Mouse (Mus musculus) liver, adult 2 months (tissue): ENCODE measurements at regions not wholly inside any gene's neighbourhood (a gene's known extent, or its start where the extent isn't known, plus 50 kb on each side); places are given as distances from the start of the nearest gene placed in this dataset.

Source experiments
- DNase-seq: peaks from one replicate; pipeline ENCODE4 v3.0.0-alpha.2; 2011; ENCODE audit warnings: low read depth, low spot score; ENCODE audit errors: extremely low read depth
- H3K27ac ChIP-seq: fragments of 200-500 bp; replicated peaks from 2 replicates; pipeline ENCODE4 v1.5.1; 2012; ENCODE audit warnings: low read depth, mild to moderate bottlenecking, control low read depth, inconsistent platforms, low read length; ENCODE audit not compliant: insufficient read depth
- H3K27me3 ChIP-seq: fragments of 200-500 bp; 2 replicates; pipeline ENCODE4 v1.6.1; 2012; ENCODE audit warnings: mild to moderate bottlenecking, moderate library complexity, low read length, inconsistent platforms; ENCODE audit not compliant: control insufficient read depth, insufficient read depth
- H3K36me3 ChIP-seq: fragments of 200-500 bp; 2 replicates; pipeline ENCODE4 v1.6.1; 2012; ENCODE audit warnings: low read length, inconsistent platforms; ENCODE audit not compliant: control insufficient read depth, insufficient read depth
- H3K4me1 ChIP-seq: fragments of 200-500 bp; 2 replicates; pipeline ENCODE4 v1.6.1; 2011; ENCODE audit warnings: low read length; ENCODE audit not compliant: control insufficient read depth, insufficient read depth
- H3K4me3 ChIP-seq: fragments of 200-500 bp; 2 replicates; pipeline ENCODE4 v1.5.1; 2011; ENCODE audit warnings: low read depth, mild to moderate bottlenecking, control low read depth, low read length, moderate library complexity; ENCODE audit not compliant: insufficient read depth
- H3K79me2 ChIP-seq: fragments of 200-500 bp; 2 replicates; pipeline ENCODE4 v1.6.1; 2012; ENCODE audit warnings: inconsistent platforms, mild to moderate bottlenecking, low read length, moderate library complexity; ENCODE audit not compliant: control insufficient read depth, insufficient read depth
- H3K9ac ChIP-seq: fragments of 200-500 bp; 2 replicates; pipeline ENCODE4 v1.6.1; 2012; ENCODE audit warnings: low read depth, mild to moderate bottlenecking, control low read depth, inconsistent platforms, low read length
- CTCF ChIP-seq: fragments of 200-500 bp; IDR thresholded peaks from 2 replicates; pipeline ENCODE4 v1.5.1; 2011; ENCODE audit warnings: low read depth, low read length, control low read depth
- POLR2A ChIP-seq: fragments of 200-500 bp; IDR thresholded peaks from 2 replicates; pipeline ENCODE4 v1.6.1; 2011; ENCODE audit warnings: low read length, control low read depth; ENCODE audit not compliant: insufficient read depth; ENCODE audit errors: extremely low read depth
- WGBS: fragments of 180-500 bp; shearing (Covaris S2); methylation state at CpG from one replicate; pipeline ENCODE4 v1.1.7; 2018; 5-methylcytosine and 5-hydroxymethylcytosine counted together

DNA sequence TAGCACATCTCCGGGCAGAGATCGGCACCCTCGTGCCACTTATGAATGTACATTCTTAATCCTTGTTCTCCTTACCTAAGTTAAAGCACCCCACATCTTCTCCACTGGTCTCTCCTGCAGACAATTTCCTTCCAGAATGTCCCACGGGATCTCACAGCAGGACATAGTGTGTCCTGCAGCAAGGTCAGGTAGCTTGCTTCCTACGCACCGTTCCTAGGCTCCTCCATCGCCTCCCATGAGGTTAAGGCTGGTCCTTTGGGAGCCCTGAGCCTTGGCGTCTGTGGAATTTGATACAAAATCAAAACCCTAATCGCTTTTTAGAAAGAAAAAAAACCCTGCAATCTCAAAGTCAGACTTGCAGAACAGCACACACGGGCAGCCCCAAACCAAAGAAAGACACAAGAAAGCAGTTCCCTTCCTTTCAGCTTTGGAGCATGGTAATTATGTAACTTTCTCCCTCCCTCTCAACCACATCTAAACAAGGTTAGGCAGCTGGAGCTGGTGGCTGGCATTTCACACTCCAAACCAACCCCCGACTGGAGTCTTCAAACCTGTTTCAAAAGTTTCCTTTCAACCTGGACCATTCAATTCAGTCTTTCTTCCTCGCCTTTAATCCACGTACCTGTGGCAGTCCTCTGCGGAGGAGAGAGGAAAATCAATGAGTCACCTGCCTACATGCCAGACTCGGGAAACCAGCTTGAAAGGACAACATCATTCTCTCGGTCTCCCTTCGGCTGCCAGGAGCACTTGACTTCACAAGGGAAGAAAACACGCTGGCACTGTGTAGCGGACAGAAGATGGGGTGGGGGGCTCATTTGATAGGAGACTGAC, 67.4 kb downstream of the E030025P04Rik start:
- Histone ChIP-seq H3K9ac (no peak overlapping the region), H3K27me3 (peaks cover 3% of the 10 kb centered on the region; the same call in 1 of the 2 replicates), H3K4me3 (no peak overlapping the region), H3K36me3 (no peaks in the 10 kb centered on the region), H3K27ac (no peak overlapping the region), H3K79me2 (no peaks in the 10 kb centered on the region), H3K4me1 (no peaks in the 10 kb centered on the region)
- TF ChIP-seq POLR2A: no peak
- no peak for DNase-seq
- WGBS: 60% methylated on average over 19 of the region's 19 CpGs

DNA sequence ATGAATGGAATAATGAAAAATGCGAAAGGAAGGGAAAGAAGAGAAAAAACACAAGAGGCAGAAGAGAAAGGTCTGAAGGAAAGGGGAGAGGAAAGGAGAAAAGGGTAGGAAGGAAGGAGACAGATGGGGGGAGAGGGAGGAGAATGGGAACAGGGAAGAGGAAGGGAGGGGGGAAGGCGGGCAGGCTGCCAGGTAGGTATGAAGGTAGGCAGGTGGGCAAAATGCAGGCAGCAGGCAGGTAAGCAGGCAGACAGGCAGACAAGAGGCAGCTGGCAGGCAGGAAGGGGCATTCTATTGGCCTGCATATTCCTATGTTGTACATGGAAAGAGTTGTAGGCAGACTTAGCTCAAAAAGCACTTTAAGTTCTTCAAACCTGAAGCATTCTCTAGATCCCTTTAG, 72.8 kb downstream of the E030025P04Rik start:
- H3K79me2 ChIP-seq: no peaks in the 10 kb centered on the region
- H3K9ac ChIP-seq: no peak overlapping the region
- WGBS: 60% methylated on average over 2 of the region's 2 CpGs
- H3K27ac ChIP-seq: no peak overlapping the region
- no peak overlapping the region for H3K4me3 ChIP-seq
- TF ChIP-seq CTCF (no peak), POLR2A (no peak)
- no peaks in the 10 kb centered on the region for H3K36me3 ChIP-seq
- peaks cover 9% of the 10 kb centered on the region for H3K27me3 ChIP-seq
- DNase-seq: no peak
- no peaks in the 10 kb centered on the region for H3K4me1 ChIP-seq

DNA sequence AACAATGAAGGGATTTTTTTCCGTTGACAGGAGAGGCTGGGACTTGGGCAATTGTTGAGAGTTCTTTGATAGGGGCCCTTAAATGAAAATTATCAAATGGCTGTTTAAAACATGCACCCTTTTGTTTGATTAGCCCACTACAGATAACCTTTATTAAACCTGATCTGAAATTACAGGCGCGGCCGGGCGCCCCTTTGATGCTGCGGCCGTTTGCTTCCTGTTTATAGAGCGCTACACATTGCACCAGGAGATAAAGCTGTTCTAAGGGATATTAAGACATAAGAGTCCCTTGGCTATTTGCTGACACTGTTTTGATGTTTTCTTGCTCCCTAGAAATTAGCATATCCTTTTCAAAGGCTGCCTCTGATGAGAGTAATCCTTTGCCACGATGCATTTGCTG, 73.8 kb downstream of the E030025P04Rik start:
- Histone ChIP-seq H3K4me3 (no peak overlapping the region), H3K27ac (no peak overlapping the region), H3K9ac (no peak overlapping the region), H3K27me3 (peaks cover 8% of the 10 kb centered on the region), H3K79me2 (no peaks in the 10 kb centered on the region), H3K36me3 (no peaks in the 10 kb centered on the region), H3K4me1 (no peaks in the 10 kb centered on the region)
- no peak for DNase-seq
- TF ChIP-seq POLR2A (no peak), CTCF (no peak)
- WGBS: 60% methylated on average over 9 of the region's 9 CpGs

DNA sequence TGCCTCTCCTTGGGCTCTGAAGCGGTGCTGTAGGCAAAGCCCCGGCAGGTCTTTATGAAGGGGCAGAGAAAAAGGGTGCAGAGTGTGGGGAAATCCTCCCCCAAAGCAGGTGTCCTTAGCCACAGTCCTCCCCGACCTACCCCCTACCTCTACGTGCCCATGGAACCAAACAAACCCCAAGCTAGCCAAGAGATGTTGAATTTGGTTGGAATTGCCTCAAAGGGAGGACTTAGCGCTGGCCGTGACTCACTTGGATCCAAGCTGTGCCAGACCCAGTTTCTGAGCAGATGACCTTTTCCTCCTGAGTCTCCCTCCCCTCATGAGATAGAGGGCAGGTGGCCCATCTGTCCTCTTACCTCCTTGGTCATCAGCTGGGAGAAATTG, 74.9 kb downstream of the E030025P04Rik start:
- H3K27ac ChIP-seq: no peak overlapping the region
- WGBS: 71% methylated on average over 6 of the region's 6 CpGs
- peaks cover 6% of the 10 kb centered on the region for H3K27me3 ChIP-seq
- H3K4me3 ChIP-seq: no peak overlapping the region
- no peaks in the 10 kb centered on the region for H3K36me3 ChIP-seq
- H3K9ac ChIP-seq: no peak overlapping the region
- H3K4me1 ChIP-seq: no peaks in the 10 kb centered on the region
- no peak for TF ChIP-seq POLR2A
- no peak for TF ChIP-seq CTCF
- no peak for DNase-seq
- no peaks in the 10 kb centered on the region for H3K79me2 ChIP-seq

DNA sequence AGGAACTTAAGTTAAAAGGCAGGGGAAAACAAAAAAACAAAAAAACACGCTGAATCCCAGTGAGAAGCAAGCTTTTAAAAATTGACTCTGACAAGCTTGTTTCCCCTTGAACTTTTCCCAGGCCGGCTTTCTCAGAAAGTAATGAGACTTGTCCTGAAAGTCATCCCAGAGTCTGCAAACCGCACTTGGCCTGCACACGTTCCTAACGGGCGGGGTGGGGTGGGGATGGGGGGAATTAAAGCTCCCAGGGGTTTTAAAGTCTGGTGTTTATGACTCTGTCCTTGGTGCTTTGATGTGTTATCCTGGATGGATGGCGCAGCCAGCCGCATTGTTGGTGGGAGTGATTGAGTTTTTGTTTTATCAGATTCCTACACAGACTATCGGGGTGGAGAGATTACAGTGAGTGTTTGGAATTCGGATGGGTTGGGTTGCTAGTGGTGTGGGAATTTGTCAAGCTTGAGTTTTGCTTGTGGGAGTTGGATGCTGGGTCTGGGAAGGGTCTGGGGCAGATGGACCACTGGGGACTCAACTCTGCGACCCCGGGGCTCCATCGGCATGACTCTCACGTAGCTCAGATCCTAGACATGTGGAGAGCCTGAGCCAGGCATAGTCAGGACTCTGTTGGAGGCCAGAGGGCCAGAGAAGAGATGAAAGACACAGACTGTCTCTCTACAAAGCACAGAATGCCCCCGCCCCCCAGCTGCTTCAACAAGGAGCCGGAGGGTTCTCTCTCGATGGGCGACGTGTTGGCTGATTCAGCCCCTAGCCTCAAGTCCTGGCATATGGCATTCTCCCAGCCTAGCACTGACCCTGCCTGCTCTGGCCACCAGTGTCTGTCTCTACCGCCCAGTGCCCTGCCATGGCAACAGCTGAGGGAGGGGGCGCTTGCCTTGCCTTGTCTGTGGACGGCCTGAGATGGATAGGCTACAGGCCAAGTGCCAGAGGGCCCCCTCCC, 75.5 kb downstream of the E030025P04Rik start:
- H3K4me3 ChIP-seq: no peak overlapping the region
- DNase-seq: no peak
- peaks cover 6% of the 10 kb centered on the region for H3K27me3 ChIP-seq
- WGBS: 66% methylated on average over 22 of the region's 22 CpGs
- no peak overlapping the region for H3K9ac ChIP-seq
- H3K27ac ChIP-seq: no peak overlapping the region
- H3K79me2 ChIP-seq: no peaks in the 10 kb centered on the region
- no peaks in the 10 kb centered on the region for H3K4me1 ChIP-seq
- TF ChIP-seq CTCF: no peak
- no peak for TF ChIP-seq POLR2A
- no peaks in the 10 kb centered on the region for H3K36me3 ChIP-seq
